Mouse (Mus musculus): ENCODE measurements around the gene Gm49416.

Gm49416 gene

GRCm38 (mm10) chr19:8920073-8920736, 31.5 kb downstream of the Gm49416 start, which contains the start of gene B3gat3:
TSS of gene B3gat3 (plus strand) at chr19:8920374.
- DNase-seq (ENCODE audit: extremely low read depth, low read depth) = no peak

- no peak for DNase-seq (ENCODE audit: extremely low read depth, low read depth)
Observed at GRCm38 (mm10) chr19:8920836-8921291, 32.1 kb downstream of the Gm49416 start.

GRCm38 (mm10) chr19:8921741-8922140, 33.0 kb downstream of the Gm49416 start:
- DNase-seq (ENCODE audit: extremely low read depth, low read depth) = no peak

- no peak for DNase-seq (ENCODE audit: extremely low read depth, low read depth)
Observed at GRCm38 (mm10) chr19:8926766-8927165, 38.0 kb downstream of the Gm49416 start.

- no peak for DNase-seq (ENCODE audit: extremely low read depth, low read depth)
Observed at GRCm38 (mm10) chr19:8927891-8928525, 39.3 kb downstream of the Gm49416 start.

GRCm38 (mm10) chr19:8928689-8929223, 40.0 kb downstream of the Gm49416 start:
- no peak for DNase-seq (ENCODE audit: extremely low read depth, low read depth)

GRCm38 (mm10) chr19:8929224-8930088, 40.7 kb downstream of the Gm49416 start, which contains the start of the genes Rom1 and Eml3:
TSS of gene Rom1 (minus strand) at chr19:8929356.
TSS of gene Eml3 (plus strand) at chr19:8929552.
- DNase-seq (ENCODE audit: extremely low read depth, low read depth) = no peak

GRCm38 (mm10) chr19:8930117-8930516, 41.4 kb downstream of the Gm49416 start:
- DNase-seq (ENCODE audit: extremely low read depth, low read depth) = no peak

- no peak for DNase-seq (ENCODE audit: extremely low read depth, low read depth)
Observed at GRCm38 (mm10) chr19:8930771-8931170, 42.0 kb downstream of the Gm49416 start.

- no peak for DNase-seq (ENCODE audit: extremely low read depth, low read depth)
Observed at GRCm38 (mm10) chr19:8936736-8937135, 48.0 kb downstream of the Gm49416 start.

GRCm38 (mm10) chr19:8940526-8941133, 51.9 kb downstream of the Gm49416 start:
- no peak for DNase-seq (ENCODE audit: extremely low read depth, low read depth)

- no peak for DNase-seq (ENCODE audit: extremely low read depth, low read depth)
Observed at GRCm38 (mm10) chr19:8941136-8941514, 52.4 kb downstream of the Gm49416 start.

- peak; percentile 88 for DNase-seq (ENCODE audit: extremely low read depth, low read depth)
Observed at GRCm38 (mm10) chr19:8941515-8942217, 52.9 kb downstream of the Gm49416 start, which contains the start of gene Mta2. TSS of gene Mta2 (plus strand) at chr19:8941875.

- DNase-seq (ENCODE audit: extremely low read depth, low read depth) = no peak
Observed at GRCm38 (mm10) chr19:8942276-8942964, 53.7 kb downstream of the Gm49416 start.

- DNase-seq (ENCODE audit: extremely low read depth, low read depth) = no peak
Observed at GRCm38 (mm10) chr19:8943047-8943446, 54.3 kb downstream of the Gm49416 start.

GRCm38 (mm10) chr19:8944062-8944461, 55.3 kb downstream of the Gm49416 start:
- DNase-seq (ENCODE audit: extremely low read depth, low read depth) = peak; percentile 89

- peak; percentile 69 for DNase-seq (ENCODE audit: extremely low read depth, low read depth)
Observed at GRCm38 (mm10) chr19:8944750-8945149, 56.0 kb downstream of the Gm49416 start.

Measured in MEL-GATA-1-ER (cell line).